Mouse (Mus musculus) ovary, postnatal 10 days (tissue): ENCODE data around the gene St3gal4.

Experiments
- DNase-seq: peaks from one replicate; pipeline ENCODE4 v3.0.0; 2022; ENCODE audit warnings: low spot score

The St3gal4 gene

DNA sequence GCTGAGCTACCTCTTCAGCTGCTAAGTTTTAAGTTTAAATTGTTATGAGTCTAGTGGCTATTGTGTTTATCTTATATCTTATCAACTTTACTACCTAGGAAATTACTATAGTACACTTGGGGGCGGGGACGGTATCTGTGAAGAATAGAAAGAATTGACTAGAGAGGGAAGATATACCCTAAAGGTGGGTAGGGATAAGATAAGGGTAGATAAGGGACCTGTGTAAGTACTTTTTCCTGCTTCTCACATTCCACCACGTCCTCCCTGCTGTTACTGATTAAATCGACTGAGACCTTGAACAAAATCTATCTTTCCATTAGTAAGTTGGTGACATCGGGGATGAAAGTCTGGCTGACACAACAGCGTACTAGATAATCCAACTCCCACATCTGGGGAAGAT is 70.6 kb downstream of the St3gal4 start:
- no peak for DNase-seq

DNA sequence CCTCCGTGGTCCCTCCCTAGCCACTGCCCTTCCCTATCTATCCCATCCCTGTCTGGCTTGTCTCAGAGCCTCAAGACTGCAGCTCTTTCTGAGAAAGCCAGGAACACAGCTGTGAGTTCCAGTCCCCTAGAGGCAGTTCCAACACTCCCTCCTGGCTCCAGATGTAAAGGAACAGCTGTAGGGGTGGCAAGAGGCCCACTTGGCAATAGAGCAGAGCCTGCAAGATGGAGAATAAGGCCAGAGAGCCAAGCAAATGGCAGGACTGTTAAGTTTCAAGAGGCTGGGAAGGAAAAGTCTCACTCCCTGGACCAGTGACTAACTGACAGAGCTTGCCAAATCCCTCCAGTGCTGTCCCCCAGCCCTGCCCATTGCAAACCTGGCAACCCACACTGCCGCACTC is 73.3 kb downstream of the St3gal4 start:
- peak; percentile 83 for DNase-seq

DNA sequence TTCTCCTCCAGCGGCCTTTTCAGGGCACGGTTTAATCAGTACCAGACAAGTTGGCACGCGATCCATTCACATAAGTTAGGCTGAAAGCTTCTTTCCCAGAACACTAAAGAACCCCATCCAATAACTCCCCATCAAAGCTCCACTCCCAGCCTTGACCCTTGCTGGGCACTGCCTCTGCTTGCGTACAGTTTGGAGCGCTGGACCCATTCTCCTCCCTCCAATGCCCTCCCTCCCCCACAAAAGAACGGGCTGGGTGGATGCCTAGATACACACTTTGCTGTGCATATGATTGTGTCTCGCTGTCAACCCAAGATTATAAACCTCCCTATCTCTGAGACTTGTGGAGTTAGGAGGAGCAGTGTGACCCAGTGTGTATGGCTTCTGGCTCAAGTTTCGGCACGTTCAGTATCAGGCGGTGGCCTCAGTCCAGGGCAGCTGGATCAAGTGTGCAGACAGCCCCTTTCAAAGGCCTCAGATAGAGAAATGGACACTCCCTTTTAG is 74.0 kb downstream of the St3gal4 start:
- peak; percentile 48 for DNase-seq

DNA sequence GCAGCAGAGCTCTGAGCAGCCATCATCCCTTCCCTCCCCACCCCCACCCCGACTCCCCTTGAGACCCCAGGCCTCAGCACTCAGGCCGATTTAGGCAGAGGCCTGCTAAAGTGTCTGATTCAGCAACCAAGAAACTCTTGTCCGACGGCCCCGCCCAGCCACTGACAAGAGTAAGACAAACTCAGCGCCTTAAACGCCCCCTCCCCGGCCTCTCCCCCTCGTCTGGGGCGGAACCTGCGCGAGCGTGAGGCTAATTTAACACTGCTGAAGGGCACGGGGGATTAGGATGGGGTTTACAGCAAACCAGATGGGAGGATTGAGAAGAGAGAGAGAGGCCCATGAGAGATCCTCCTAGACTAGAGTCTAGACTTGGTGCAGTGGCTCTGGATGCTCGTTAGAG is 74.6 kb downstream of the St3gal4 start:
- DNase-seq, result no peak

DNA sequence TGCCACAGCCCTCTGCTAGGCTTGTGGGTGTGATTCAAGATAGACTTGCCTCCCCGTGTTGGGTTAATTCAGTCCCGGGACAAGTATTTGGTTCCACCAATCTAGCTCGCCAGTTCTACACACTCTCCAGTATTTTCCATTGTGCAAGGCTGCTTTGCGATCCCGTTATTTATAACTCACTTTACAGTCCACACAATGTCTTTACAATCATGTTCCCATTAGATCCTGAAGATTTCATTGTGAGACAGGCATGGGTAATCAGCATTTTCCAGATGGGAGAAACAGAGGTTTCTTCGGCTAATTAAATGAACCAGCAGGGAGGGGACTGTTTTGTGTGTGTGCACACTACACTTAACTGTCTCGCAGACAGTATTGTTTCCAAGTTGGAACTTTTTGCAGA is 75.4 kb downstream of the St3gal4 start:
- DNase-seq, result no peak

DNA sequence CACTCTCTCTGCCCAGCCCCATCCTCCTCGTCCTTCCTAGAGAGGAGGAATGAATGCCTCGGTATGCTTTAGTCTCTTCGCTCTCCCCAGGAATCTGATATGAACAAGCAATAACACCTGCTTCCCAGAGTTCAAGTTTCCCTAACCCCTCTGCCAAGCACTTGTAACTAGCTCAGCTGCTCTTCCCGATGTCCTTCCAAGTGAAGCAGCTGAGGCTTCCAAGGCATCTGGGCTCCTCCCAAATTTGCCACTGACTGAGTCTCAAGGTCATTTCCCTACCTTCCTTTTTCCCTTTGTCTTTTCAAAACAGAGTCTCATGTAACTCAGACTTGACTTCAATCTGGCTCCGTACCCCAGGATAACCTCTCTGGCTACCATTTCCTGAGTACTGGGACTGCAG is 77.6 kb downstream of the St3gal4 start:
- no peak for DNase-seq

DNA sequence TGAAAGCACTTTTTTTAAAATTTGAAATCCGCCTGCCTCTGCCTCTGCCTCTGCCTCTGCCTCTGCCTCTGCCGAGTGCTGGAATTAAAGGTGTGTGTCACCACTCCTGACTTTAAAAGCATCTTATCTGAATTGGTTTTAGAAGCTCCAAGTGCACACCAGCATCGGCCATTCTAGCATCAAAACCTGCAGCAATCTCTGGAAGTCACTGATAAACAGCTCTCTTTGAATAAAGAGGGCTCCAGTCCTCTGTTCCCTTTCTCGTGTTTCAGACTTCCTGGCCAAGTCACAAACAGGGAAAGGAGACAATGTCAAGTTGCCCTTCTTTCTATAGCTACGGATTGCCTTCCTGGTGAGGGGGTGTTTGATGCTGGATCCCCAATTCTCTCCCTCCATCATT is 79.2 kb downstream of the St3gal4 start:
- DNase-seq, result no peak

DNA sequence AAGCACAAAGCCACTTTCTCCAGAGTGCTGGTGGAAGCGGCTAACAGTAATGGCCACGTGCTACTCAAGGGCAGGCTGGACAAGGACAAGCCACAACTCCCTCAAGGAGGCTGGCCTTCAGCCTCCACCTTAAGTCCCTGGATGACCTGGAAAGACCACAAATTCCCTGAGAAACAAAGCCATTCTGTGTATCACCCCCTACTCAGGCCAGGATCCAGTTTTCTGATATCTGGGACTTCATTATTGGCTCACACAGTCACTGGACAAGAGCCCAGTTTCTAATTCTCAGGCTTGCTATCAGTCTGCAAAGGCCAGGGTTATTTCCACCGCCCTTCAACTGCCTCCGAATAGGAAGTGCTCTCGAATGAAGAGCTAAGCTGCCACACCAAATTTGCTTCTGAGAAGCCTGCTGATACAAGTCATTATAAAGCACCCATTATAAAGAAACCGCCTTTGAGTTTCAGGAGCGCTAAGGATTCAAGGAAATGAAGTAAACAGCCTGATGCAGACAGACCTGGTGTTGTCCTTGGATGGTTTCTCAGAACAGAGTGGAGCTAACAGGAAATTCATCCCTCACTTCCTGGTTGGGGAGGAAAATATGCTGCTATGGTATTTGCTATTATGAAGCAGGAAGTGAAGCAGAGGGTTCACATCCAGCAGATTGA is 80.0 kb downstream of the St3gal4 start:
- DNase-seq, result no peak

DNA sequence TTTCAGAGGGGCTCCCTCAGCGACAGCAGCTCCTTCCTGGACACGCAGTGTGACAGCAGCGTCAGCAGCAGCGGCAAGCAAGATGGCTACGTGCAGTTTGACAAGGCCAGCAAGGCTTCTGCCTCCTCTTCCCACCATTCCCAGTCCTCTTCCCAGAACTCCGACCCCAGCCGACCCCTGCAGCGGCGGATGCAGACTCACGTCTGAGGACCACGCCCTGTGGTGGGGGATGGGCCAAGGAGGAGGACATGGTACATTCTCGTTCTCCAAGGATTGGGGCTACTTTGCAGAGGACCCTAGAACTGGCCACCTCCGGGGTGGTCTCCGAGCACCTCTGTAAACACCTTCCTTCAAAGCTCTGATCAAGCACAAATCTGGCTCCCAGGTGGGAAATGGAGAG is 84.0 kb downstream of the St3gal4 start:
- DNase-seq, result no peak

DNA sequence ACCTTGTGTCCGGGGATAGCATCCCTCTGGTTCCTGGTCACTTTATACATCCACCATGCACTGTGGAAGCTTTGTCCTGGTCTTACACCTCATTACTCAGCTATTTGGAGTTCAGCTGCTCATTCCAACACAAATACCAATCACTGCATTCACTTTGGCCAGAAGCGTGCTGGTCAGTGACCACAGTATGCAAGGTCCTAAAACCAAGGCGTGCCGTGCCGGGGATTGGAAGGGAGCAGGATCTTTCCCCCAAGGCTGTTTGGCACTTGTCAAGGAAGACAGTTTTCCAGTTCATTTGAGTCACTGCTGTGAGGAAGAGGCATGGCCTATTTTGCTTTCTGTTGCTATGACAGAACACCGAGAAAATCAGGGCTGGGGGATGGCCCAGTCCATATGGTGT is 86.6 kb downstream of the St3gal4 start:
- DNase-seq, result no peak

DNA sequence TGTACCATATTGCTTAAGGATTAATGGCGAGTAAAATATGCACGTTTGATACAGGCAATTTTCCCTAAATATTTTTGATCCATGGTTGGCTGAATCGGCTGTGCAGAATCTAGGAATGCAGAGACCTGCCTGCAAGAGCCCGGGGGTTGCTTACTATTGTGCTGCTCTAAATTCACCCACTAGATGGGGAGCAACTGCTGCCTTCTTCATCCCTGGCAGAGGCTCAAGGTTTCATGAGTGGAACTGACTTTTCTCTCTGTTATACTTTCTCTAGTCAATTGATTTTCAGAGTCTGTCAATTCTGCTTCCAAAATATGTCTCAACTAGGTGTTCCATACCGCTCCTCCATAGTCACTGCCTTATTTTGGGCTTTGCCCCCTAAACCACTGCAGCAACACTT is 88.2 kb downstream of the St3gal4 start:
- no peak for DNase-seq

DNA sequence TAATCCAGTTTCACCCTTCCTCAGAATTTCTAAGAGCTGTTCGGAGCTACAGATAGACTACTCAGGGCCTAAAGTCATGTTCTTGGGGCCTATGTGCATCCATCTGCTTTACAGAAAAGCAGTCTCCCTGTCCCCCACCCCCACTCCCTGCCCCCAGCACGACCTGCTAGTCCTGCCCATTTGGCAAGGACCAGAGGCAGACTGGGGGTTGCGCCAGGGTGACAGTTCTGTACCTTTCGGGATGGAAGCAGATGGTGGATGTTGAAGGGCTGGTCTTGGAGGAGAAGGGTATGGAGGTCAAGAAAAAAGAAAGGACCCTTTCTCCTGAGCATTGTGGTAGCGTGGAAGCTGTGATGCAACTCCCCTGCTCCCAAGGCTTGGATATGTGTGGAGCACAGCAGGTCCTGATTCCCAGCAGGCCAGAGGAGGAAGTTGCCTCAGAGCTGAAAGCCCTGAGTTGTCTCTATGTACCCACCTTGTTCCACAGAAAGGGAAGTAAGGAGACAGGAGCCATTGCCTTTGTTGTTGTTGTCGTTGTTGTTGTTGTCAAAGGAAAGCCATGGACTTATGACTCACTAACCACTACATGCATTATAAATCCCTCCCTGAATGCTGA is 91.6 kb downstream of the St3gal4 start:
- DNase-seq, result no peak

DNA sequence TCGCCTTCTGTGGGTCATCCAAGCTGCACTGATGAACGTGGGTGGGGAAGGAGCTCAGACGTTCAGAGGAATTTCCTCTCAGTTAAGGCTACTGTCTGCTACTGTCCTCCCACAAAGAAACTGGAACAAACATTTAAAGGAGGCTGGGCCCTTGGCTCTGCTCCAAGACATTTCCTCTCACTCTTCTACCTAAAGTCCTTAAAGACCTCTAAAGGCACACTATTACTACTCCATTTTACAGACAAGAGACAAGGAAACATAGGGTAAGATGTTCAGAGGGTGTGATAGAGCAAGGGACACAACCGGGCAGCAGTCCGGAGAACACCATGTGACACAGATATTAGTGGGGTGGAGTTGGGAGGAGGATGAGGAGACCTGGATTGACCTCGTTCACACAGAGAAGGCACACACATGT is 92.2 kb downstream of the St3gal4 start:
- DNase-seq, result no peak

DNA sequence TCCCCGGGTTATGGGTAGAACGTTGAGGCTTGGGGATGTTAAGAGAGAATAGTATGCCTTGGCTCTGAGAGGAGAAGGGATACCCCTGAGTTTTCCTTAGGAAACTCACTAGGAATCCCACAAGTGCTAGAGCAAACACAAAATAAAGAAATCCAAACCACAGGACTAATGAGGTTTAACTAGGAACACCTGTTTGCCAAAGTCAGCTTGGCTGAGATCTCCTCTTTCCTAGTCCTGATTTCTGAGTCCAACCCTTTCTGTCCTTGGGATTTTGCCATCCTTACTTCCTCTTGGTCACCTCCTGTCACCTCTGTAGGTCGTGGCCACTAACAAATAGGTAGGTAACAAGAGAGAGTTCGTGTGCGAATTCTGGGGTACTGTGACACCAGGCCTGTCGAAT is 92.8 kb downstream of the St3gal4 start:
- DNase-seq, result no peak

DNA sequence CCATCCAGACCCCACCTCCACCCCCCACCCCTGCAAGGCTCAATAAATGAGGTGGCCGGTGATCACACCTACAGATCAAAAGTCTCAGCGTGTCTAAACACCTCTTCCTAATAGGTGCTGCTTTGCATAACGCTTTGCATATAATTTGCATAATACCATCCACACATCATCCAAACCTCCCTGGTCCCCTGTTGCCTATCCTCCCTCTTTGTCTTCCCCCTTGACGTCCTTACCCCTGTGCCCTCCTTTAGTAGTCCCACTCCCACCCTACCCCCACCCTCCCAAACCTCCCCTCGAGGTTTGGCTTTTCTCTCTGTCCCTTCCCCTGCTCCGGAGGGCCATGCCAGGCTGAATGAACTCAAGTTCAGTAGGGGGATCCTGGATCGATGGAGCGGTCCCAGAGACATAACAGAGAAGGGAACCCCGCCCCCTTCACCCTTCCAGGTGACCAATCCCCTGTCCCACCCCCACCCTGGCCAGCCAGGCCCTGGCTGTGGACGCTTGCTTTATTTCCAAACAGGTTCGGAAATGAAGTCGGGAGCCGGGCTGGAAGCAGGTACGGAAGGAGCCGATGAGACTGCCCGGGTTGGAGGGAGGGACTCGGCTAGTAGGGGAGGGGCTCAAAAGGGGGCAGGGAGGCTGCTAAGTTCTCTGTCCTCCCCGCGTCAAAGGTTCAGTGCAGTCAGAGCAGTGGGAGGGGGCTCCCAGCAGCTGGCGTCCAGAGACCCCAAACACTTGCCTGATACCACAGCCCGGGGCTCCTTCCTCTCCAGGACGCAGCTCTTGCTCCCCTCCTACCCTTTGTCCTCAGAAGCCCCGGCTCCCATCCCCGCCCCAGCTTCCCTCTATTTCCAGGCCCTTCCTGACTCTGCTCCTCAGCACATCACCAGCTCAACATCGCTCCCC is 94.2 kb downstream of the St3gal4 start:
- no peak for DNase-seq

DNA sequence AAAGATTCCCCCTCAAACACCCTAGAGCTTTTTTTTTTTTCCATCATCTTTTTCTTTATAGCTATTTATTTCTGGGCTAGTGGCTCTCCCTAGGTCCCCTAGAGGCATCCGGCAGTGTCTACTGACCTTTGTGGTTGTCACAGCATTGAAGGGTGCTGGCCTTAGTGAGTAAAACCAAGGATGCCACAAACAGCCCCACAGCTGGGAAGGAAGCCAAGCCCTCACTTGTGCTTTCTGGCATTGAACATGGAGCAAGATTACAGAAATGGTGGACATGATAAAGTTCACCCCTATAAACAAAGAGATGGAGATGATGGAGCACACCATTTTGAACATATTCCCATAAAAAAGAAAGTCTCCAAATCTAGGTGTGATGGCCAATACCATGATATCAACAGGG is 97.3 kb downstream of the St3gal4 start:
- DNase-seq, result no peak

DNA sequence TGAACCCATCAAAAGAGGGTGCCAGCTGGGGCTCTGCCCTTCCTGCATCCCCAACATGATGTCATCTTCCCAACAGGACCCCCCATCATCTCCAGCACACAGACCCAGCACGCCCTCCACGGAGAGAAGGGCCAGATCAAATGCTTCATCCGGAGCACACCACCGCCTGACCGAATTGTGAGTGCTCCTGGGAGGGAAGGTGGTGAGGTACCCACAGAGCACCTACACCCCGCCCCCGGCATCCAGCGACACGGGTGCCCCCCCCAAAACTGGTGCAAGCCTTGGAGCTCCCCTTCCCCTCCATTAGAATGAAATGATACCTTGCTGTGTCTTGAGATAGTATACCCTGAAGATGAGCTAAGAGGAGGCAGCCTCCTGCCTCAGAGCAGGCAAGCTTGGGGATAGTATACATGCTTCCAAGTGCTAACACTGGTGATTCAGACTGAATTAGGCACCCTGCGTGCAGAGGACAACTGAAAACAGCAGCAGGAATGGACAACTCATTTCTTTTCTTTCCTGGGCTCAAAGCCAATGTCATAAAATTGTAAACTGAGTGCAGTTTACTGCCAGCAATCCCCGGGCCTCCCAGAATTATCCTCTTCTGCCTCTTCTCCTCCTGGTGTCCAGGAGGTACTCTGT is 98.9 kb downstream of the St3gal4 start:
- DNase-seq, result no peak

DNA sequence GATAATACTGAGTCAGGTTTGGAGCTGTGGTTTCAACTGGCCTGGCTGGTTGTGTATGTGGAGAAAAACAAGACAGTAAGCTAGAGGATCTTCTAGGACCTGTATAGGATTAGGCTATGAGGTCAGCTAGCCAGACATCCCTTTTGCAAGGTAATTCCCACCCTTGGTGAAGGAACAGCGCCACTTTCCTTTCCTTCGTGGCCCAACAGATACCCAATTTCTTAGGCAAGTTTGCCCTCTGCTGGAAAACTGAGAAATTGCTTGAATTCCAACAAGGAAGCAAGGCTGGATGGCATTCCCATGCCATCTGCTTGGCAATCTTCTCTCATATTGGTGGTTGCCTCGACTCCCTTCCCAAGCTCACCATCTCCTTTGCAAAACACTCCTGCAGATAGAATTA is 99.7 kb downstream of the St3gal4 start:
- DNase-seq, result no peak

DNA sequence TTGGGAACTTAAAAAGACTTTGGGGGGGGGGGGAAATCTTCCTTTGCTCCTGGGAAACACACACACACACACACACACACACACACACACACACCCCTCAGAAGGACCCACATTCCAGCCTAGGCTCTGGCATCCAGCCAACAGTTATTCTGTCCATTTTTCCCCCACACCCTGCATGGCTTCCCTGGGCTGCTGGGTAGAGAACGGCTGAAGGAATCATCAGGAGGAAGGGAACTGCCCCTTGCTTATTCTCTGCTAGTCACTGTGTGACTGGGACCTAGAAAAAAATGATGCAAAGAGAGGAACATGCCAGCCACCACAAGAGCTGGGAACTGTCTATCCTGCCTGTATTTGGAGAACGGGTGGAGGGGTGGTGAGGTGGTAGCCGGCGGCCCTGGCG is 101.0 kb downstream of the St3gal4 start:
- DNase-seq, result no peak

DNA sequence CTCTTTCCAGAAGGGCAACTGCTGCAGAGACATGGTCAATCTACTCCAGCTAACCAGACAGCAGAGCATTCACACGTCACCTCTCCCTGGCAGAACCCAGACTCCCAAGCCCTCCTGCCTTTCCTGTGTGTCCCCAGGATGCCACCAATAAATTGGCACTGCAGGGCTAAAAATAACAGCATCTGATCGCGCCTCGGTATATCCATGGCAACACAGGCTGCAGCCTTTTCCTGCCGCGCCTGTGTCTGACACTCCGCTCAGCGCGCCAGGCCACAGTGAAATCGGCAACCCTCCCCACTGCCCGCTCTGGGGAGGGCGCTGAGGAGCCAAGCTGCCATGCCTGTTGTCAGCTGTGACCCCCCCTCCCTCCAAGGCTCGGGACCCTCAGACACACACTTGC is 101.5 kb downstream of the St3gal4 start:
- DNase-seq, result no peak

DNA sequence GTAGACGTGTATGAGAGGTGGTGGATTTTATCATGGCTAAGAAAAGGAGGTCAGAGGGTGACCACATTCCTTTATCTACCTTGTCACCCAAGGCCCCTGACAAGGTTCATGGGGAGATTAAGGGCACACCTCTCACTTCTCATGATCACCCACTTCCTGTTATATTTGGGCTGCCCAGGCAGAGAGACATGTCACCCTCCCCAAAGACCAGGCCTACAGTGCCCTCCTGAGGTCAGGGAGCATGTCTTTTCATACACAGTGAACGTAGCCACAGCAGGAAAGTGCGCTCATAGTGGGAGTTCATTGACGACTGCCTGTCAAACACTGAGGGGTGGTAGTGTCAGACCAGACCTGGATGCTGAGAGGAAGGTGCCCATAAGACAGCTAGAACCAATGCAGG is 102.3 kb downstream of the St3gal4 start:
- DNase-seq, result no peak

DNA sequence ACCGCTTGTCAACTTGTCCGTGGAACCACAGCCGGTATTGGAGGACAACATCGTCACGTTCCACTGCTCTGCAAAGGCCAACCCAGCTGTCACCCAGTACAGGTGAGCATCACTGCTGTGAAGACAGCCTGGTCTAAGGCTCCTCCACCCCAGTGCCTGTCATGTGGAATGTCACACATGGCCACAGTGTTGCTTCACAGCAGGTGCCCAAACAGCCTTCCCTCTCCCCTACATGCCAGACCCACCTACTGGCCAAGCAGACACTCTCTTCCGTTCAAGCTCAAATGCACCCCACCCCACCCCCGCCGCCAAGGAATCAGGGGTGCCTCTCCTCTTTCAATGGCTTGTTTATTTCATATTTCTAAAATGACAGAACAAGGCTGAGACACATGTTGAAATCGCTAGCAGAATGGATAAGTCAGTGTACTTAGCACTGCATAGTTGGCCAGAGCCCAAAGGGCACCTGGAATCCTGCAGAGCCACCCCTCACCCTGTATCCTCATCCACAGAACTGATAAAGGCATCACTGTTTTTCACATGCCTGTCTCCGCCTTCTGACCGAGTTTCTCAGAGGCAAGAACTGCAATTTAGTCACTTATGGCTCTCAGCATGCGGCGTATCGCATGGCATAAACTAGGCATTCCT is 111.2 kb downstream of the St3gal4 start:
- DNase-seq, result no peak
